Mouse (Mus musculus): ENCODE results near the gene Rapgef1. TPM values are rescaled to one million over a fixed set of nuclear protein-coding genes. Genes with fewer than 3 reads are reported as not detected.

The Rapgef1 gene
- total RNA-seq, 1 experiment, result 48.5 TPM

DNA sequence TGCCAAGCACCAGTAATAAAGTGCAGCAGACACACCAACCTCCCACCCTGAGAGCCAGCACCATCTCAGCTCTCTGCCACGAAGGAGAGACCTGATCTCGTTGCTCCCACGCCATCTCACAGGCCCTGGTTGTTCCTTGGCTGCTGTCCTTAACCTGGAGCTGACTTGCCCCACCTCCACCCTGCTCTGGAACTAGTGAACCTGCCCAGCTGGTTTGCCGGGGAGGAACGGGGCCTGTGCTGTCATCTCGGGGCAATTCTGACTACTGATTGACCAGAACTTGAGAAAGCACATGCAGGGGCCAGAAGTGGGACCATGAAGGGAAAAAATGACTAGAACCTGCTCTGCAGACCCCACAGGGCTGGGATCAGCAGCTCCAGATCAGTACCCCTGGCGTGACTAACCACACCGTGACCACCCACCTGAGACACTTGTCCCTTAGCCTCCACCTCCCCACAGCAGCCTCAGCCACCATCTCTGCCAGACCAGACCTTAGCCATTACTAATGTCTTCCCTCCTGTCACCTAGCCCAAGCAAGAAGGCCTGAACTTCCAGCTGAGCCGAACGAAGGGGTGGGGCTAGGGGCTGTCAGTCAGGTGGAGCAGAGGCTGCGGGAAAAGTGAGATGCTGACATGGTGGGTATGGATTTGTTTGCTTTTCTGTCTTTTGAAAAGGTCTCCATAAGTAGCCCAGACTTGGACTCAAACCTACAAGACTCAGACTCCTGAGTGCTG, 148.6 kb downstream of the Rapgef1 start:
- Histone ChIP-seq H3K9ac (ENCODE audit: insufficient read depth, low read depth, low read length, poor library complexity, severe bottlenecking) (no peak overlapping the region), H3K9me3 (ENCODE audit: control insufficient read depth, insufficient read depth, low read depth, low read length) (no peaks in the 10 kb centered on the region), H3K36me3 (ENCODE audit: control insufficient read depth, insufficient read depth, low read length, poor library complexity, severe bottlenecking) (no peaks in the 10 kb centered on the region), H3K4me3 (ENCODE audit: insufficient read depth in 1 of 2, low read depth in 1 of 2, low read length in 2 of 2, poor library complexity in 1 of 2, severe bottlenecking in 1 of 2) (no peak overlapping the region), H3K27ac (ENCODE audit: insufficient read depth, low read depth, low read length, poor library complexity, severe bottlenecking) (no peak overlapping the region), H3K4me1 (ENCODE audit: control insufficient read depth in 2 of 2, insufficient read depth in 2 of 2, low read length in 2 of 2, poor library complexity in 1 of 2) (peaks cover 0 to 12% of the 10 kb centered on the region in 2 experiments; a peak in 1 of 4 replicates)
- no peak for DNase-seq (ENCODE audit: low read depth, low spot score)
- TF ChIP-seq ZNF384 (IDR thresholded peaks at IDR 0.05; ENCODE audit: low read depth, low read length) (no peak), MAFK (IDR thresholded peaks at IDR 0.05; ENCODE audit: insufficient read depth, low read depth, low read length) (no peak), HCFC1 (IDR thresholded peaks at IDR 0.05; ENCODE audit: borderline replicate concordance, insufficient read depth, low read length) (no peak), CHD2 (IDR thresholded peaks at IDR 0.05; ENCODE audit: low read depth, low read length) (no peak), ZC3H11A (IDR thresholded peaks at IDR 0.05; ENCODE audit: borderline replicate concordance, low read depth, low read length) (no peak)
- in situ Hi-C loops (cut with MboI; ENCODE audit: low sequenced_read_pairs in 2 of 2, unreplicated experiment in 2 of 2), result loop anchor here in 1 of 2 experiments (10.0 kb wide), 1 partner anchor 87 kb away; no protein-coding TSS in a partner anchor

DNA sequence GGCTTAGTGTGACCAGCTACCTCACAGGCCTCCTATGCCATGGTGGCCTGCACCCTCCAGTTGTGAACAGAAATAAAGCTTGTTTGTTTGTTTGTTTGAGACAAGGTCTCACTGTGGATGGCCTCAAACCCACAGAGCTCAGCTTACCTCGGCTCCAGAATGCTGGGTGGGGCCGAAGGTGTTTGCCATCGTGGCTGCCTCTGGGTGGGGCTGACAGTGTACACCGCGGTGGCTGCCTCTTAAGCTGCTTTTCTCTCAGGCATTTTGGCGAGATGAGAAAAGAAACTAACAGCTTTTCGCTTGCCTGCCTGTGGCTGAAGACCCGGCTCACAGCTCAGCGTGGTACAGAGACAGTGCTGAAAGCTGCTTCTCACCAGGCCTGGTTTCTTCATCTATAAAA, 149.4 kb downstream of the Rapgef1 start:
- Histone ChIP-seq H3K4me3 (ENCODE audit: insufficient read depth in 1 of 2, low read depth in 1 of 2, low read length in 2 of 2, poor library complexity in 1 of 2, severe bottlenecking in 1 of 2) (no peak overlapping the region), H3K9me3 (ENCODE audit: control insufficient read depth, insufficient read depth, low read depth, low read length) (no peaks in the 10 kb centered on the region), H3K36me3 (ENCODE audit: control insufficient read depth, insufficient read depth, low read length, poor library complexity, severe bottlenecking) (no peaks in the 10 kb centered on the region), H3K4me1 (ENCODE audit: control insufficient read depth in 2 of 2, insufficient read depth in 2 of 2, low read length in 2 of 2, poor library complexity in 1 of 2) (peaks cover 0 to 12% of the 10 kb centered on the region in 2 experiments; a peak in 1 of 4 replicates), H3K9ac (ENCODE audit: insufficient read depth, low read depth, low read length, poor library complexity, severe bottlenecking) (no peak overlapping the region), H3K27ac (ENCODE audit: insufficient read depth, low read depth, low read length, poor library complexity, severe bottlenecking) (no peak overlapping the region)
- in situ Hi-C loops (cut with MboI; ENCODE audit: low sequenced_read_pairs in 2 of 2, unreplicated experiment in 2 of 2), result loop anchor here in 1 of 2 experiments (10.0 kb wide), 1 partner anchor 86 kb away; no protein-coding TSS in a partner anchor
- TF ChIP-seq MAFK (IDR thresholded peaks at IDR 0.05; ENCODE audit: insufficient read depth, low read depth, low read length) (no peak), ZC3H11A (IDR thresholded peaks at IDR 0.05; ENCODE audit: borderline replicate concordance, low read depth, low read length) (no peak), ZNF384 (IDR thresholded peaks at IDR 0.05; ENCODE audit: low read depth, low read length) (no peak), HCFC1 (IDR thresholded peaks at IDR 0.05; ENCODE audit: borderline replicate concordance, insufficient read depth, low read length) (no peak), CHD2 (IDR thresholded peaks at IDR 0.05; ENCODE audit: low read depth, low read length) (no peak)
- no peak for DNase-seq (ENCODE audit: low read depth, low spot score)

DNA sequence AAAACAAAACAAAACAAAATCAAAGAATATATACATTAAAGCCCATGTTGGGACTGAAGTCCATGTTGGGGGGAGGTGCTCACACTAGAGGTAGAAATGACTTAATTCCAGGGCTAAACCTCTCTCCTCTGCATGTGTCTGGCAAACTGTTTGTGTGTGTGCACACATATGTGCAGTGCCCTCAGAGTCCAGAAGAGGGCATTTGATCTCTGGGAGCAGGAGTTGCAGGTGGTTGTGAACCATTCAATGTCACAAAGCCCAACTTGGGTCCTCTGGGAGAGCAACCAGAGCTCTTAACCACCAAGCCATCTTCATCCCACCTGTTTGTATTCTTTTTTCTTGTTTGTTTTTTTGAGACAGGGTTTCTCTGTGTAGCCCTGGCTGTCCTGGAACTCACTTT, 150.6 kb downstream of the Rapgef1 start:
- in situ Hi-C loops (cut with MboI; ENCODE audit: low sequenced_read_pairs in 2 of 2, unreplicated experiment in 2 of 2), result no loop called here
- DNase-seq (ENCODE audit: low read depth, low spot score), result peak; percentile 65
- no peak overlapping the region for H3K4me3 ChIP-seq (ENCODE audit: insufficient read depth in 1 of 2, low read depth in 1 of 2, low read length in 2 of 2, poor library complexity in 1 of 2, severe bottlenecking in 1 of 2)

DNA sequence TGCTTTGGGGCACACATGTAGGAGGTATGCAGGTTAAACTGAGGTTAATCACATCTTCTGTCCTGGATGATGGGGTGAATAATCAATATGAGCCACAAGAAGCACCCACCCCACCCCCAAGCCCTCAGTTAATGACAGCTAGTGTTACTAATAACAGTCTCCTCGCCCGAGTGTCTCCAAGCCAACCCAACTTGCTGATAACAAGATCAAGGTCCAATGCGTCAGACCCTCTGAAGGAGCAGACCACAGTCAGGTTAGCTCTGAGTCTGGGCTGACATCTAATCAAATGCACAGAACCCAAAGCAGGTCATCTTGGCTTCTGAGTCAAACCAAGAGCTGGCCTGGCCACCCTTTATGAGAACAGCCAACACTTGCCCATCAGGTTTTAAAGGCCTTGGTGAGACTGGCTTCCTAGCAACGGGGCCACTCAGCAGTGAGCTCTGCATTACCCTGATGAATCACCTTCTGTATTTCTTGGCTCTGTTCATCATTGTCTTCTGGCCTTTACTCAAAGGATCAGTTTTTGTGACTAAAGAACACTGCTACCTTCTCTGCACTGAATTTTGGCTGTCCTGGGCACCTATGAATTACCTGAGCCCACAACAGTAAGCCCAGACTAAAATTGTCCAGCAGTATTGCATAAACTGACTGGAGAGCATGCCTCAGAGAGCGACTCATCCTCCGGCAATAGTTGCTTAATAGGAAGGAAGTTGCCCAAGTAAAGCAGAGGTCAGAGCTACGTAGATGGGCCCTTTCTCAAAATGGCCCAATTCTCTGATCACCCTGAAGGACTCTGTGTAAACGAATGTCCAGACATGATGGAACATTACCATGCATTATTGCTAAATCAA, 152.3 kb downstream of the Rapgef1 start:
- Histone ChIP-seq H3K4me3 (ENCODE audit: insufficient read depth in 1 of 2, low read depth in 1 of 2, low read length in 2 of 2, poor library complexity in 1 of 2, severe bottlenecking in 1 of 2) (no peak overlapping the region), H3K36me3 (ENCODE audit: control insufficient read depth, insufficient read depth, low read length, poor library complexity, severe bottlenecking) (peaks cover 4% of the 10 kb centered on the region; the same call in 1 of the 2 replicates), H3K4me1 (ENCODE audit: control insufficient read depth in 2 of 2, insufficient read depth in 2 of 2, low read length in 2 of 2, poor library complexity in 1 of 2) (peaks cover 0 to 12% of the 10 kb centered on the region in 2 experiments; a peak in 1 of 4 replicates), H3K9me3 (ENCODE audit: control insufficient read depth, insufficient read depth, low read depth, low read length) (no peaks in the 10 kb centered on the region), H3K9ac (ENCODE audit: insufficient read depth, low read depth, low read length, poor library complexity, severe bottlenecking) (no peak overlapping the region), H3K27ac (ENCODE audit: insufficient read depth, low read depth, low read length, poor library complexity, severe bottlenecking) (no peak overlapping the region)
- in situ Hi-C loops (cut with MboI; ENCODE audit: low sequenced_read_pairs in 2 of 2, unreplicated experiment in 2 of 2), result no loop called here
- no peak for DNase-seq (ENCODE audit: low read depth, low spot score)
- TF ChIP-seq ZC3H11A (IDR thresholded peaks at IDR 0.05; ENCODE audit: borderline replicate concordance, low read depth, low read length) (no peak), MAFK (IDR thresholded peaks at IDR 0.05; ENCODE audit: insufficient read depth, low read depth, low read length) (no peak), CHD2 (IDR thresholded peaks at IDR 0.05; ENCODE audit: low read depth, low read length) (no peak), HCFC1 (IDR thresholded peaks at IDR 0.05; ENCODE audit: borderline replicate concordance, insufficient read depth, low read length) (no peak), ZNF384 (IDR thresholded peaks at IDR 0.05; ENCODE audit: low read depth, low read length) (no peak)

More for the DNA sequence above, 150.6 kb downstream of the Rapgef1 start:
- Histone ChIP-seq H3K27ac (ENCODE audit: insufficient read depth, low read depth, low read length, poor library complexity, severe bottlenecking) (no peak overlapping the region), H3K9ac (ENCODE audit: insufficient read depth, low read depth, low read length, poor library complexity, severe bottlenecking) (no peak overlapping the region), H3K9me3 (ENCODE audit: control insufficient read depth, insufficient read depth, low read depth, low read length) (no peaks in the 10 kb centered on the region), H3K4me1 (ENCODE audit: control insufficient read depth in 2 of 2, insufficient read depth in 2 of 2, low read length in 2 of 2, poor library complexity in 1 of 2) (peaks cover 0 to 12% of the 10 kb centered on the region in 2 experiments; a peak in 1 of 4 replicates), H3K36me3 (ENCODE audit: control insufficient read depth, insufficient read depth, low read length, poor library complexity, severe bottlenecking) (no peaks in the 10 kb centered on the region; the same call in 1 of the 2 replicates)
- TF ChIP-seq ZC3H11A (IDR thresholded peaks at IDR 0.05; ENCODE audit: borderline replicate concordance, low read depth, low read length), result no peak
- TF ChIP-seq MAFK (IDR thresholded peaks at IDR 0.05; ENCODE audit: insufficient read depth, low read depth, low read length), result no peak
- no peak for TF ChIP-seq CHD2 (IDR thresholded peaks at IDR 0.05; ENCODE audit: low read depth, low read length)
- TF ChIP-seq HCFC1 (IDR thresholded peaks at IDR 0.05; ENCODE audit: borderline replicate concordance, insufficient read depth, low read length), result no peak
- no peak for TF ChIP-seq ZNF384 (IDR thresholded peaks at IDR 0.05; ENCODE audit: low read depth, low read length)

Measured in ES-E14 (cell line).